Mouse (Mus musculus) myocyte (in vitro differentiated cells): Measurements from ENCODE around the gene Tgm6.

Experiments
- MAX ChIP-seq: IDR thresholded peaks from one replicate; pipeline ENCODE4 v1.6.1; 2011; ENCODE audit warnings: low read depth, mild to moderate bottlenecking, control low read depth
- MYOG ChIP-seq, 3 experiments: IDR thresholded peaks; one replicate each; pipeline ENCODE4 v1.6.1; 2011; ENCODE audit warnings: control low read depth in 2 of 3, low read depth in 2 of 3, mild to moderate bottlenecking in 2 of 3; ENCODE audit not compliant: insufficient read length in 2 of 3, control insufficient read depth in 1 of 3, insufficient read depth in 1 of 3
- POLR2A ChIP-seq: IDR thresholded peaks from one replicate; pipeline ENCODE4 v1.6.1; 2011; ENCODE audit warnings: low read depth, mild to moderate bottlenecking, control low read depth, moderate library complexity; ENCODE audit not compliant: insufficient read length
- POLR2AphosphoS2 ChIP-seq: IDR thresholded peaks from one replicate; pipeline ENCODE4 v1.6.1; 2011; ENCODE audit warnings: low read depth, control low read depth; ENCODE audit not compliant: insufficient read length
- SRF ChIP-seq: IDR thresholded peaks from one replicate; pipeline ENCODE4 v1.6.1; 2011; ENCODE audit warnings: low read depth; ENCODE audit not compliant: control insufficient read depth, insufficient read length
- TCF12 ChIP-seq: IDR thresholded peaks from one replicate; pipeline ENCODE4 v1.6.1; 2011; ENCODE audit warnings: mild to moderate bottlenecking, control low read depth; ENCODE audit not compliant: poor library complexity, insufficient read depth, severe bottlenecking
- USF1 ChIP-seq: IDR thresholded peaks from one replicate; pipeline ENCODE4 v1.6.1; 2011; ENCODE audit warnings: low read depth, mild to moderate bottlenecking, control low read depth, moderate library complexity

GRCm38 (mm10) chr2:130126073-130126472 is 13.9 kb downstream of the Tgm6 start:
- no peak for TF ChIP-seq POLR2A
- no peak for TF ChIP-seq POLR2AphosphoS2
- no peak for TF ChIP-seq MAX
- no peak for TF ChIP-seq USF1
- no peak for TF ChIP-seq MYOG (IDR thresholded peaks at IDR 0.05; ENCODE audit: control insufficient read depth in 1 of 3, insufficient read depth in 1 of 3, insufficient read length in 2 of 3, low read depth in 2 of 3)
- TF ChIP-seq SRF: no peak
- no peak for TF ChIP-seq TCF12
